Mouse (Mus musculus): ENCODE data around the gene Pcbp1.

The Pcbp1 gene

GRCm38 (mm10) chr6:86523755-86524434 lies 2.2 kb downstream of the Pcbp1 start:
- no peak for DNase-seq (ENCODE audit: low spot score in 2 of 2)

GRCm38 (mm10) chr6:86523242-86523754 lies 2.8 kb downstream of the Pcbp1 start:
- DNase-seq (ENCODE audit: low spot score in 2 of 2): no peak

- DNase-seq (ENCODE audit: low spot score in 2 of 2): no peak
These were observed 3.9 kb downstream of the Pcbp1 start for GRCm38 (mm10) chr6:86522001-86522911.

- no peak for DNase-seq (ENCODE audit: low spot score in 2 of 2)
These were observed 6.3 kb downstream of the Pcbp1 start for GRCm38 (mm10) chr6:86519767-86520345.

GRCm38 (mm10) chr6:86516021-86516420 lies 10.1 kb downstream of the Pcbp1 start:
- DNase-seq (ENCODE audit: low spot score in 2 of 2): no peak

- DNase-seq (ENCODE audit: low spot score in 2 of 2): no peak
These were observed 12.8 kb downstream of the Pcbp1 start for GRCm38 (mm10) chr6:86513296-86513695.

GRCm38 (mm10) chr6:86510979-86511378 lies 15.1 kb downstream of the Pcbp1 start:
- DNase-seq (ENCODE audit: low spot score in 2 of 2): no peak

- DNase-seq (ENCODE audit: low spot score in 2 of 2): no peak
These were observed 16.3 kb downstream of the Pcbp1 start for GRCm38 (mm10) chr6:86509866-86510200.

GRCm38 (mm10) chr6:86509194-86509865 lies 16.8 kb downstream of the Pcbp1 start:
- DNase-seq (ENCODE audit: low spot score in 2 of 2): no peak

GRCm38 (mm10) chr6:86508736-86509135 lies 17.4 kb downstream of the Pcbp1 start:
- DNase-seq (ENCODE audit: low spot score in 2 of 2): no peak

- no peak for DNase-seq (ENCODE audit: low spot score in 2 of 2)
These were observed 19.0 kb downstream of the Pcbp1 start for GRCm38 (mm10) chr6:86507116-86507515.

- no peak for DNase-seq (ENCODE audit: low spot score in 2 of 2)
These were observed 19.8 kb downstream of the Pcbp1 start for GRCm38 (mm10) chr6:86506309-86506708.

GRCm38 (mm10) chr6:86505671-86506070 lies 20.4 kb downstream of the Pcbp1 start:
- no peak for DNase-seq (ENCODE audit: low spot score in 2 of 2)

GRCm38 (mm10) chr6:86503513-86503912 lies 22.6 kb downstream of the Pcbp1 start:
- DNase-seq (ENCODE audit: low spot score in 2 of 2): no peak

- no peak for DNase-seq (ENCODE audit: low spot score in 2 of 2)
These were observed 26.5 kb downstream of the Pcbp1 start for GRCm38 (mm10) chr6:86499571-86500109.

GRCm38 (mm10) chr6:86497942-86498732 lies 28.0 kb downstream of the Pcbp1 start:
- DNase-seq (ENCODE audit: low spot score in 2 of 2): no peak

- DNase-seq (ENCODE audit: low spot score in 2 of 2): no peak
These were observed 28.9 kb downstream of the Pcbp1 start for GRCm38 (mm10) chr6:86497071-86497815.

- no peak for DNase-seq (ENCODE audit: low spot score in 2 of 2)
These were observed 29.5 kb downstream of the Pcbp1 start for GRCm38 (mm10) chr6:86496585-86496984.

GRCm38 (mm10) chr6:86496127-86496526 lies 30.0 kb downstream of the Pcbp1 start:
- DNase-seq (ENCODE audit: low spot score in 2 of 2): no peak

GRCm38 (mm10) chr6:86495661-86496060 lies 30.5 kb downstream of the Pcbp1 start:
- no peak for DNase-seq (ENCODE audit: low spot score in 2 of 2)

Measured in right cerebral cortex, adult 2 months (tissue).